Mouse (Mus musculus): ENCODE results near the gene Trpm2.

DNA sequence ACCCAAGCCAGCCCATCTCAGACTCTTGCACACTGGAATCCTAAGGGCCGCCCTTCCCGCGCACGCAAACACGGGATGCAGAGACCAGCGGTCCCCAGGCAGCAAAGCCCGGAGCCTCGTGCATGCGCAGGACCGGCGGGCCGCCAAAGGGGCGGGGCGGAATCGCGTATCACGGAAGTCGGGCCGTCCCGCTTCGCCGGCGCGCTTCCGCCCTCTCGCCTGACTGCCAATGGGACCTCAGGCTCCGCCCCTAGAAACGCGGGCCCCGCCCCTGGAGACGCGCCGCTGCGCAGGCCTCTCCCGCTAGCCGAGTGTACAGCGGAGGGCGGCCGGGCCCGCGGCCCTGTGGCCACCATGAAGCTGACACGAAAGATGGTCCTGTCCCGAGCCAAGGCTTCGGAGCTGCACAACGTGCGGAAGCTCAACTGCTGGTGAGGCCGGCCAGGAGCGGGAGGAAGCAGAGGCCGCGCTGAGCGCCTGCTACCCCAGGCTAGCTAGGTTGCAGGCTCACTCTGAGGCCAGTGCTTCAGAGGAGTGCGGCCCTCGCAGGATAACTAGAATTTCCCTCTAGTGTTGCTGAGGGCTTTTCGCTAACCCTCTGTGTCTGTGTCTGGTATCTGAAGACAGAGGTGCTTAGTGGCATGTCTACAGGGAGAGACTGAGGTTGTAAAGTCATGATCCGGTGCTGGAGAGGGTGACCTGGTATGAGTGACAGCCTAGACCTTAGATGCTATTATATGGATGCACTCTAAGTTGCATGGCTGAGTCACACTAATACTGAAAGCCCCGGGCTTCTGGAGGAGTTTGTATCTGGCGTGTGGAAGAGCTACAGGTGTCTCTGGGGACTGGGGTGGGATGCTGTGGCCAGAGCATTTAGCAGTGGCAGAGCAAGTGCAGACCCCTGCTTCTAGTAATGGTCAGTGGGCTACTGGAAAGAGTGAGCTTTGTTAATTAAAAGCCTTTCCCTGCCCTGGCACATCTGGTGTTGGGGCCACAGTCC is 8.3 kb upstream of the Trpm2 start, which contains the start of gene 1810043G02Rik:
- TF ChIP-seq CTCF (conservative IDR thresholded peaks at IDR 0.05; ENCODE audit: insufficient read depth, insufficient read length, low read depth, low read length) = no peak
- TF ChIP-seq POLR2A (IDR thresholded peaks at IDR 0.05; ENCODE audit: low read depth, low read length) = peak; percentile 37
